Mouse (Mus musculus) CH12.LX (cell line): Measurements from ENCODE around the gene Slc4a1. TPM values are rescaled to one million over a fixed set of nuclear protein-coding genes. Genes with fewer than 3 reads are reported as not detected.
A peak's percentile ranks its signal among the peaks of the same experiment; 100 is the strongest.

Source experiments
- DNase-seq: peaks from one replicate; pipeline ENCODE4 v3.0.0-alpha.2; 2013; ENCODE audit errors: extremely low read depth
- H3K27ac ChIP-seq: 2 replicates; pipeline ENCODE4 v1.5.1; 2012; ENCODE audit warnings: low read depth, mild to moderate bottlenecking, control low read depth, moderate library complexity; ENCODE audit not compliant: insufficient read depth
- H3K27me3 ChIP-seq: replicated peaks from 2 replicates; pipeline ENCODE3; 2012; ENCODE audit warnings: inconsistent platforms
- H3K36me3 ChIP-seq, 2 experiments: replicated peaks in 1 of 2; 2 replicates each; pipeline versions ENCODE3 to v1.6.1; 2012; ENCODE audit warnings: inconsistent platforms in 1 of 2, low read length in 1 of 2, mild to moderate bottlenecking in 1 of 2, mixed read lengths in 1 of 2, moderate library complexity in 1 of 2; ENCODE audit not compliant: control insufficient read depth in 1 of 2, insufficient read depth in 1 of 2
- H3K4me1 ChIP-seq, 2 experiments: 2 replicates each; pipeline ENCODE4 v1.6.1; 2012; ENCODE audit warnings: inconsistent platforms in 1 of 2, moderate library complexity in 1 of 2; ENCODE audit not compliant: insufficient read depth in 2 of 2, control insufficient read depth in 1 of 2
- H3K4me2 ChIP-seq: 2 replicates; pipeline ENCODE4 v1.6.1; 2012; ENCODE audit warnings: low read depth, mild to moderate bottlenecking, control low read depth; ENCODE audit not compliant: poor library complexity, insufficient read depth, severe bottlenecking
- H3K4me3 ChIP-seq, 3 experiments: fragments of 150-350 bp in 1 of 3; sonication (generic) in 1 of 3; replicated peaks in 1 of 3; 2 replicates each; pipeline versions ENCODE3 to v1.5.1; 2011 to 2012; ENCODE audit warnings: low read depth in 2 of 3, low read length in 2 of 3, mild to moderate bottlenecking in 2 of 3, moderate library complexity in 2 of 3, control low read depth in 1 of 3, improper control_type of control experiment in 1 of 3, inconsistent platforms in 1 of 3, mixed read lengths in 1 of 3; ENCODE audit not compliant: poor library complexity in 1 of 3
- H3K79me2 ChIP-seq: replicated peaks from 2 replicates; pipeline ENCODE4 v1.6.1; 2012; ENCODE audit warnings: mild to moderate bottlenecking, moderate library complexity; ENCODE audit not compliant: control insufficient read depth, poor library complexity, insufficient read depth, severe bottlenecking; ENCODE audit errors: extremely low read depth
- H3K9ac ChIP-seq: 2 replicates; pipeline ENCODE4 v1.6.1; 2012; ENCODE audit warnings: low read depth, mild to moderate bottlenecking, control low read depth, moderate library complexity; ENCODE audit not compliant: insufficient read depth
- H3K9me3 ChIP-seq: replicated peaks from 2 replicates; pipeline ENCODE3; 2012; ENCODE audit warnings: low read length, inconsistent platforms, mixed read lengths
- BHLHE40 ChIP-seq: IDR thresholded peaks from 2 replicates; pipeline ENCODE4 v1.6.1; 2011; ENCODE audit warnings: mild to moderate bottlenecking, low read depth, low read length, improper control_type of control experiment
- GABPA ChIP-seq: IDR thresholded peaks from 2 replicates; pipeline ENCODE4 v1.6.1; 2012; ENCODE audit warnings: low read depth, low read length, improper control_type of control experiment, inconsistent platforms; ENCODE audit not compliant: insufficient replicate concordance
- MAFK ChIP-seq: IDR thresholded peaks from 2 replicates; pipeline ENCODE4 v1.6.1; 2011; ENCODE audit warnings: low read length, improper control_type of control experiment; ENCODE audit not compliant: insufficient replicate concordance
- MXI1 ChIP-seq: IDR thresholded peaks from 2 replicates; pipeline ENCODE4 v1.6.1; 2011; ENCODE audit warnings: mild to moderate bottlenecking, low read depth, low read length, improper control_type of control experiment
- NELFE ChIP-seq: IDR thresholded peaks from 2 replicates; pipeline ENCODE4 v1.6.1; 2011; ENCODE audit warnings: low read depth, low read length, improper control_type of control experiment
- NRF1 ChIP-seq: IDR thresholded peaks from 2 replicates; pipeline ENCODE4 v1.6.1; 2014; ENCODE audit warnings: low read depth, mild to moderate bottlenecking, inconsistent platforms, low read length, improper control_type of control experiment, moderate library complexity
- POLR2A ChIP-seq: IDR thresholded peaks from 2 replicates; pipeline ENCODE4 v1.6.1; 2011; ENCODE audit warnings: low read depth, mild to moderate bottlenecking, improper control_type of control experiment, low read length
- SIN3A ChIP-seq: IDR thresholded peaks from 2 replicates; pipeline ENCODE4 v1.6.1; 2012; ENCODE audit warnings: low read length, improper control_type of control experiment, inconsistent platforms
- SMC3 ChIP-seq: IDR thresholded peaks from 2 replicates; pipeline ENCODE4 v1.6.1; 2011; ENCODE audit warnings: low read depth, low read length, improper control_type of control experiment
- UBTF ChIP-seq: IDR thresholded peaks from 2 replicates; pipeline ENCODE4 v1.6.1; 2012; ENCODE audit warnings: low read depth, mild to moderate bottlenecking, inconsistent platforms, low read length, improper control_type of control experiment, moderate library complexity
- dilution Hi-C: fragments of 300-500 bp; cut with MboI; formaldehyde crosslinking; loops from 2 replicates; pipeline ENCODE4 v1.14.3; 2020; ENCODE audit warnings: low sequenced_read_pairs; ENCODE audit not compliant: extremely low pct_unique_long_range_greater_than_20kb, extremely low pct_ligation_motif_present
- in situ Hi-C: fragments of 300-500 bp; cut with MboI; formaldehyde crosslinking; loops from 3 replicates; pipeline ENCODE4 v1.14.3; 2019; ENCODE audit warnings: low sequenced_read_pairs, low pct_ligation_motif_present, low pct_unique_long_range_greater_than_20kb, mixed read lengths
- polyA plus RNA-seq: library from polyadenylated mRNA; unstranded; fragments of >175 nt; gene quantifications from 2 replicates; pipeline ENCODE4 v1.2.1, GENCODE M21; 2012; ENCODE audit warnings: low read depth; ENCODE audit not compliant: insufficient read length
- total RNA-seq, 2 experiments: library from RNA; depleted of rRNA; stranded (reverse); fragments of 300-350 nt in 1 of 2; fragments of >200 nt in 1 of 2; gene quantifications; 2 replicates each; pipeline ENCODE4 v1.2.3; 2012 to 2014

Slc4a1 gene
- total and polyA plus RNA-seq, 3 experiments, result 0.08 TPM; not detected in 2

DNA sequence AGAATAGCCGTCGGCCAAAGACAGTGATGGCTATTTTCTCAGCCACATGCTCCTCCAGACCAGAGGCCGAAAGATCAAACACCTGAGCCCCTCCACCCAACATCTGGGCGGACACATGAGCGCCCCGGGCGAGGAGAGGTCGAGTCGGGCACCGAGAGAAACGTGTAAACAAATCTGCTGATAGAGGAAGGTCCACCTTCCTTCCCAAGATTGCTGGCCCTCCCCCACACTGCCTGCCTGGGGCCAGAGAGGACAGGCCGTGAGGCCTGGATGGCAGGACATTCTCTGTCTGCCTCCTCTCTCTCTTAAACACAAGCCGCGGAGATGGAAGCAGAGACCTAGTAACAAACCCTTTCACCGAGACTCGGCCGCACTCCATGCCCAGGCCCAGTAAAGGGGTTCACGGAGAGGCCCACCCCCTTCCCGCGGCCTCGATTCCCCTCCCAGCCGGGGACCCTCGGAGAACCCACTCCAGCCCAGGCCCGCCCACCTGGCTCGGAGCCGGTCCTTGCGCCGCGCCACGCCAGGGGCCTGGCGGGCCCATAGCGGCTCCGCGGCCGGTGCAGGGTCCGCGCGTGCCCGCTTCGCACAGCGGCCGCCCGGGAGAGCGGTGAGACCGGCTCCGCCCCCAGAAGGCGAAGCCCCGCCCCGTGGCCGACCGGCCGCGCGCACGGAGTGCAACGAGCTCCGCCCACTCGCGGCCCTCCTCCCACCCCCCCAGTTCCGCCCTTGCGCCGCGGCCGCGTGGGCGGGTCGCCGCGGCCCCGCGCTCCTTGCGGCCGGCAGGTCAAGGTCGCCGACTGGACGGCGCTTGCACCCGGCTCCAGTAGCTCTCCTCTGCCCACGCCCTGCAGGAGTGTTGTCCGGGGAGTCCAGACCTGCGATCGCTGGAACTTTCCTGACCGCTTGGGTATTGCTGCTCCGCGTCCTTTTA, 41.2 kb upstream of the Slc4a1 start (continued):
- peak; percentile 90 for TF ChIP-seq MXI1

DNA sequence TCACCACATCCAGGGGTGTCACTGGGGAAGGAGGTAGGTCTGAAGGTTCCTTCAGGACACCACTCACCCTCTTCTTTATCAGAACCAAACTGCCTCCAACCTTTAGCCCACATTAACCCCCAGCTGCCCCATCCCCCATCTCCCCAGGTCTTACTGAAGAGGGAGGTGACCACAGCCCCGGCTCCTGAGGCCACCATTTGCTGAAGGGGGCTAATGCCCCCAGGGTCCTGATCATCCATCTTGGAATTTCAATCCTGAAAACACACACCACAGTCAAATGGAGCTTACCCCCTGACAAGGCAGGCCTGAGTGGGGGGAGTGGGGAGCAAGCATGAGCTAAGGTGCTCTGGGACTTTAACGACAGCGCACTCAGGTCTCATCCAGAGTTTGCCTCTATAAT, 40.4 kb upstream of the Slc4a1 start:
- Histone ChIP-seq H3K4me3 (peak overlapping the region; percentile 63 to 99 (median 87)), H3K4me1 (peaks cover 8 to 45% of the 10 kb centered on the region in 2 experiments), H3K4me2 (peak overlapping the region; percentile 75), H3K27ac (no peak overlapping the region), H3K27me3 (no peaks in the 10 kb centered on the region), H3K9me3 (no peaks in the 10 kb centered on the region), H3K9ac (peak overlapping the region; percentile 97), H3K79me2 (peaks cover 12% of the 10 kb centered on the region), H3K36me3 (peaks cover 41 to 47% of the 10 kb centered on the region in 2 experiments)
- dilution Hi-C loops, result loop anchor here (25.0 kb wide), 1 partner anchor 94 kb away; the partner anchor contains the start of gene Ubtf
- DNase-seq, result no peak
- TF ChIP-seq MXI1 (no peak), GABPA (no peak), NELFE (no peak), SMC3 (no peak), POLR2A (no peak), MAFK (no peak), NRF1 (no peak; the same call in 1 of the 2 replicates), BHLHE40 (no peak), SIN3A (no peak)
- in situ Hi-C loops, result loop anchor here (5.0 kb wide), 1 partner anchor 84 kb away; no protein-coding TSS in a partner anchor

GRCm38 (mm10) chr11:102405544-102406285, 39.7 kb upstream of the Slc4a1 start:
- Histone ChIP-seq H3K4me1 (peaks cover 8 to 40% of the 10 kb centered on the region in 2 experiments), H3K27me3 (no peaks in the 10 kb centered on the region), H3K9ac (peak overlapping the region; percentile 97), H3K4me3 (peak overlapping the region in 2 of 3 experiments; percentile 63 to 87), H3K9me3 (no peaks in the 10 kb centered on the region), H3K4me2 (peak overlapping the region; percentile 75), H3K27ac (no peak overlapping the region)
- in situ Hi-C loops, result loop anchor here (5.0 kb wide), 1 partner anchor 83 kb away; no protein-coding TSS in a partner anchor
- no peak for TF ChIP-seq UBTF
- TF ChIP-seq, all 38 proteins: peak for 0
- H3K79me2 ChIP-seq, result peaks cover 12% of the 10 kb centered on the region
- peaks cover 41 to 52% of the 10 kb centered on the region in 2 experiments for H3K36me3 ChIP-seq
- dilution Hi-C loops, result loop anchor here (25.0 kb wide), 1 partner anchor 93 kb away; the partner anchor contains the start of gene Ubtf
- DNase-seq, result no peak
